Mouse (Mus musculus): ENCODE results near the gene Pde6g.

Gene Pde6g

DNA sequence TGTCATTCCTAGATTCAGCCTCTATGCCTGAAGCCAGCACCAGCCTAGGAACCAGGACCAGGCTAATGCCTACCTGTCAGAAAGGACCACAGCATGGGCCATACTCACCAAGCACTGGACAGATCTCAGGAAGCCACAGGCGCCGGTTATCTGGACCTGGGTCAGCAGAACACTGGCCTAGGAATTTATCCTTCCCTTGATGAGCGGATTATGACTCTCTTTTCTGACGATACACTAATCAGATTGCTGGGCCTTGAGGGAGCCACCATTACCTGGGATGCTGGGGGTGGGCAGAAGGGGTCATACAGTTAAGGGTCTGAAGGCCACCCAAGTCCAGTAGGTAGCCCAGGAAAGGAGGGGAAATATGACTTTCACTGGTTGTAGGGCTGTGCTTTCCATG, at the start of gene Pde6g:
Gene Pde6g, minus strand, starts transcription at position 195 of the 400 bp plus-strand sequence.
- DNase-seq (ENCODE audit: low spot score in 2 of 2) = no peak

DNA sequence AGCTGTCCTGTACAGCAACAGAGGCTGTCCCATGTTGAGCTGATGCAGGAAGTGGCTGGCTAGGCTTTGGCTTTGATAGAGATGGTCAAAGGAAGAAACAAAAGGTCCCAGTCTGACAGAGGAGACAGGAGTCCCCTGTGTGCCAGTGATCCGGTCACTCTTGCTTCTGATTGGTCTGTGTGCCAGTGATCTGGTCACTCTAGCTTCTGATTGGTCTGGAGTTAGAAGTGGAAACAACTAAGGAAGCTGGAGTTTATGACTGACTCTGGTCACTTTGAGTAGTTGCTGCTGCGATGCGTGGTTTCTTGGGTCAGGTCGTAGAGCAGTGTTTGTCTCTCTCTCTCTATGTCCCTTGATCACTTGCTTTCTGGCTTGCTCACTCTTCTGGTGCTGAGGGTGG, 48.4 kb upstream of the Pde6g start:
- no peak for DNase-seq (ENCODE audit: low spot score in 2 of 2)

DNA sequence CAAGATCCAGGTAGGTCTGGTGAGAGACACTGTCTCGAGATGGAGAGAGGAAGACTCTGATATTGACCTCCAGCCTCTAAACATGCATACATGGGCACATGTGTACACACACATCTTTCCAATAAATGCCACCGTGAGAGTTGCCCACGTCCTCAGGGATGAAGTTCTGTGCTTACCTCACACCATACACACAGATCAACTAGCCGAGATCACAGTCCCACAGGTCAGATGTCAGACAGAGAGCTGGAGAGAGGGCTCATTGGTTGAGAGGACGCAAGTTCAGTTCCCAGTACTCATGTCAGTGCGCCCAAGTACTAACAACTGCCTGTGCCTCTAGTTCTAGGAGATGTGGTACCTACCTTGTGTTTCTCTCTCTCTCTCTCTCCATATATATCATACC, 47.7 kb upstream of the Pde6g start:
- no peak for DNase-seq (ENCODE audit: low spot score in 2 of 2)

DNA sequence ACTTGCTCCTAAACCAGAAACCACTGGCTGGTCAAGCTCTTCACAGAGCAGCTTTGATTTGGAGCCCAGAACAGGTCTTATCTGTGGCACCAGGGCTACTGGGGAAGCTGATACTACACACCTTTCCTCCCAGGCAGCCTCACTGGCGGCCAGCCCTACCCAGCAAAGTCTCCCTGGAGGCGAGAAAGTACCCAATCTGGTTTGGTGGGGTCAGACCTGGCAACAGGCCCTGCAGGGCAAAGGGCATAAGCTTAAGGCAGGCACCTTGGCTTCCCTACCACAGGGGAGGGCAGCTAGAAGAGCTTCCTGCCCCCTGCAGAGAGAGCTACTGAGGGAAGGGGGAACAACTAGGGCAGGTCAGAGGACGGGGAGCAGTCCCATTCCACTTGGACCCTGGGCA, 47.1 kb upstream of the Pde6g start:
- DNase-seq (ENCODE audit: low spot score in 2 of 2) = no peak

DNA sequence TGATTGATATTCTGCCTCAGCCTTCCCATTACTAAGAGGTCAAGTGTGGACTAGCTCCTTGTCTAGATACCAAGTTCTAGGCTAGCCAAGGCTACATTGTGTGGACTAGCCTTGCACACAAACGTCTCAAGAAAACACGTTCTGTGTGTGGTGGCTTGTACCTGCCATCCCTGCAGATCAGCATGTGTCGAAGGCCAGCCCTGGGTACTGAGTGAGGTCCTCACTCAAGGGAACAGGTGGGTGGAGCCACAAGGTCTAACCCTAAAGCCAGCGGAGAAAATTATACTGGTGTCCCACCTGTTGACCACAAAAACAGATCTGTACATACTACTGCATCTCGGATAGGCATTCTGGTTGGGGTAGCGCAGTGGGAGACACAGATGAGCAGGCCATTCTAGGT, 46.6 kb upstream of the Pde6g start:
- no peak for DNase-seq (ENCODE audit: low spot score in 2 of 2)

DNA sequence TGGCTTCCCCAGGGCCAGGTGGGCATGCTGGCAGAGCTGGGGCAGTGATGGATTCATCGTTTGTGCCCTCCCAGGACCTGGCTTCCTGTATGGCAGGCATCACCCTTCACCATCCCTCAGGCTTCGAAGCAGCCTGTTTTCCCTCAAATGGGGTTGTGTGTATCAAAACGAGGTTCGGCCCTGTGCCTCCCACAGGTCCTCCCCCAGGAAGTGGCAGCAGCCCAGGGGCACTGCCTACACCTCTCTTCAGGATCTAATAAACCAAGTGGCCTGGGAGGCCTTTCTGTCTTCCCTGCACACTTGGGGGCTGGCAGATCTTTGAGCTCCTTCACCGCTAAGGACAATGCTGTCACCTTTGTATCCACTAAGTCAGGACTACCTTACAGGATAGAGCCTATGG, 45.6 kb upstream of the Pde6g start:
- DNase-seq (ENCODE audit: low spot score in 2 of 2) = no peak

DNA sequence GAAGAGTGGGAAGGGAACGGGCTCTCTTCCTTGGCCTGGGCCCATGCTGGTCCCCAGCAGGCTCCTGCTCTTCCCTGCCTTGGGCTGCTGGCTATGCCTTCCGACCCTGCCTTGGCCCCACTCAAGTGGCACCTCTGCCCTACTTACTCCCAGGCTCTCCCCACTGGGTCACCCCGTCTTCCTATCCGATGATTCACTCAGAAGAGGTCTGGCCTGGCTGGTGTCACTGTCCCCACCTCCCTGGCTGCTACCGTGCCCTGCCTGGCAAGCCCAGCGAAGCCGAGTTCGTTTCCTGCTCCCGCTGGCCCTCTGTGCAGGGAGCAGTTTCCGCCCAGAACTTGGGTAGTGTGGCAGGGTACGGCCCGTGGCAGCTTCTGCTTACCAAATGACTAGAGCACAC, 44.9 kb upstream of the Pde6g start:
- no peak for DNase-seq (ENCODE audit: low spot score in 2 of 2)

DNA sequence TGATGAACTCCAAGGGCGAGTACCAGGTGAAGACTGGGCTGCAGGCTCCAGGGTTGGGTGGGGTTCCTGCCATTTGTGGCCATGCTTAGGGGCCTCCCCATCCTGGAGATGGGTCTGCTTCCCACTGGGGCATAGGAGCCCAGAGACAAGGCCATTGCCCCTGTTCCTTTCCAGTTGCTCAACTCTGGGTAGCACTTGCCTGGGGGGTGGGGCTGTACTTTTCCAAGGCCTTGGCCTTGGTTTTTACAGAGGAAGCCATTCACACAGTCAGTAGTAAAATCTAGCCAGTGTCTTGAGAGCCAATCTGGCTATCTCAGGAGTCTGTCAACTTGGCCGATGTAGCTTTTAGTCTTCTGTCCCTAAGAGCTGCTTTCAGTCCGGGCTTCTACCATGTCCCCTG, 44.1 kb upstream of the Pde6g start:
- DNase-seq (ENCODE audit: low spot score in 2 of 2) = no peak

DNA sequence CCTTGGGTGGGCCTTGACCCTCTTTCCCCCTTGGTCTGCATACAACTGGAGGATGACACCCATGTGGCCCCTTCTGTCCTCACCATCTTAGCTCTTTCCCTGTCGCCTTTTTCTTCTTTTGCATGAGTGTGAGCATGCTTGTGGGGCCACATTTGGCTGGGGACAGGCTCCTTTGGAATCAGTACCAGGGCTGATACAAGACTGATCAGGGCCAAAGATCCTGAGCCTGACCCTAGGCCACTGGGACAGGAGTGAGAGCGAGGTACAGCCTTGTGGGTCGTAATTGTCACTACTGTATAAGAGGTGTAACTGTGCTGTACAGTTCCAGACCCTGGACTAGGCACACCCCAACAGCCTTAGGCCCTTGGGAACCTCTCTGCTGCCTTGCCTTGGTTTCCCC, 40.6 kb upstream of the Pde6g start:
- DNase-seq (ENCODE audit: low spot score in 2 of 2) = no peak

DNA sequence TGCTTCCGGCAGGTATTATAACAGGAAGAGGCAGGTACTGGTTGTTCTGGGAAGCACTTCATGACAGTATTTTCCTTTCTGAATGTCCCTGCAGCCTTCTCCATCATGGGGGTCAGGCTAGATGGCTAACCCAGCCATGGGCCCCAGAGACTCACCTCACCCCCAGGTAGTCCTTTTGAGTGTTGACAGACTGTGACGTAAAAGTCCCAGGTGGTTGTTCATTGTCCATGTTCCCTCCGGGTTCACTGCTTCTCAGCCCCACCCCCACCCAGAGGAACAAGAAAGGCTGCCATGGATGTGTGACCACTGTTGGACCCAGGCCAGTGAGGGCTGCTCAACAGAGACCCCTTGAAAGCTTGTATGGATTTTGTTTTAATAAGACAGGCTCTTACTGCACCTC, 40.1 kb upstream of the Pde6g start:
- no peak for DNase-seq (ENCODE audit: low spot score in 2 of 2)

DNA sequence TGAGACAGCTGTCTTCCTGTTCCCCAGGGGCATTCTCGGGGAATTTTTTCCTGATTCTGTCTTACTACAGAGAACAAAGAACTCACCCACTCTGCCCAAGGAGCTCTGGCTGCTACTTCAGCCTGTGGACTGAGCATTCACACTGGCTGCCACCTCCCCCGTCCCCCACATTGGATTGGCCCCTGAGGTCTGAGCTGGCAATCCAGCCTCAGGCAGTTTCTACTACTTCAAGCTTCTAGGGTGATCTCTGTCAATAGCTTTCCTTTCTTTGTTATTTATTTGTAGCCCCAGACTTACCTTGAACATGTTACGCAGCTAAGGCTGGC, 39.5 kb upstream of the Pde6g start:
- no peak for DNase-seq (ENCODE audit: low spot score in 2 of 2)

DNA sequence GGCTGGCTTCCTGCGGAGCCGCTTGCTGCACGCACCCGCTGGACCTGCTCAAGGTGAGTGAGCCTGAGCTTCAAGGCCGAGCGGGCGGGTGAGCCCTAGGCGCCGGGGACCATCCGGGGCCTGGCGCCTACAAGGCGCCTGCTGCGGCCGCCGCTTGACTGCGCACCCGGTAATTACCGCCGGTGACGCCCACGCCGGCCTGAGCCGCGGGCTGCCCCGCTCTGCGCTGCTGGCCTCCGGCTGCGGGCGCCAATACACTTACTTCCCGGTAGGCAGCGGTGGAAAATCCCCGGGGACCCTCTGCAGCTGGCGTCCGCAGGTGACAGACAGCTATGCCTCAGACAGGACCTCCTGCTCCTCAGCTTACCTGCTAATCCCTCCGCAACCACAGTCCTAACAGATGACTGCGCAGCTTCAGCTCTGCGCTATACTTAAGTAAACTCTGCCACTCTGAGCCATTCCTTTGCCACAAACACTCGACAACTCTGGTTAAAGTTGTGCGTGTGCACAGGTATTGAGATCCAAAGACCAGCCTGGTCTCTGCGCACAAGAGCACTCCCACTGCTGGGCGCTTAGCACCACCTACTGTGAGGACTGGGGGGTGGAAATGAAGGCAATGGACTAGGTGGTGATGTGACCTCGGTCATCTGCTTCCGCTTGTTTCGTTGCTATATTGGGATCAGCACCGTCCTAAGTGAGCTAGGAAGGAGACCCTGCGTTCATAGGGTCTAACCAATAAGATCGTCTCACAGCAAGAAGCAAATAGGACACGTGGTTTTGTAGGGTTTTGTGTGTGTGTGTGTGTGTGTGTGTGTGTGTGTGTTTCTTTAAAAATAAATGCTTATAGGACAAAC, 39.0 kb upstream of the Pde6g start:
- peak in 1 of 2 experiments; percentile 38 for DNase-seq (ENCODE audit: low spot score in 2 of 2)

DNA sequence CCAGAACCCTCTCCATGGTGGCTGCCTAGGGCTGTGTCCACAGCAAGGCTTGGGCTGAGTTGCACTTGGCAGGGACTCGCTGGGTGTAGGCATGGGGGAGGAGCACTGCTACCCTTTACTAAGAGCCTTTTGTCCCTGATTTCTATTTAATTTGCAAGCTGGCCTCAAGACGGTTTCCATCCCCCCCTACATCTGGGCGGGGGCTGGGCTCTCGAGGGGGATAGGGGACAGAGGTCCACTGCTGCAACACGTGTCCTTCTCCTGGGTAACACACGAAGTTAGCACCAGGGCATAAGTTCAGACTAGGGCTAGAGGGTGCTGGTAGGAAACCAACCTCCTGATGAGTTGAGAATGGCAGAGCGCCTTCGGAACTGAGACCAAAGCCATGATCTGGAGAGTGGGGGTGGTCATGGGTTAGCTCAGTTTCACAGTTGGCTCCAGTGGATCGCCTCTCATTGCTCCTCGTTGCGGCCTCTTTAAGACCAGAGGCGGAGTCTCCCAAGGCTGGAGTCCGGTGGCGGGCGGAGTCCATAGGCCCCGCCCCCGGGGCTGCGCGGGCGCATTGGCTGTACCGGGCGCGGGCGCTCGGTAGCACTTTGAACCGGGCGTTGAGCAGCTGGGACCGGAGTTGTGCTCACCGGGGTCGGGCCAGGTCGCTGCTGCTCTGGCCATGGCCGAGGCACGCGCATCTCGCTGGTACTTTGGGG, 38.2 kb upstream of the Pde6g start, which contains the start of gene Slc25a10:
Gene Slc25a10, plus strand, starts transcription at position 524 of the 707 bp plus-strand sequence.
- DNase-seq (ENCODE audit: low spot score in 2 of 2) = peak; percentile 76 to 81

DNA sequence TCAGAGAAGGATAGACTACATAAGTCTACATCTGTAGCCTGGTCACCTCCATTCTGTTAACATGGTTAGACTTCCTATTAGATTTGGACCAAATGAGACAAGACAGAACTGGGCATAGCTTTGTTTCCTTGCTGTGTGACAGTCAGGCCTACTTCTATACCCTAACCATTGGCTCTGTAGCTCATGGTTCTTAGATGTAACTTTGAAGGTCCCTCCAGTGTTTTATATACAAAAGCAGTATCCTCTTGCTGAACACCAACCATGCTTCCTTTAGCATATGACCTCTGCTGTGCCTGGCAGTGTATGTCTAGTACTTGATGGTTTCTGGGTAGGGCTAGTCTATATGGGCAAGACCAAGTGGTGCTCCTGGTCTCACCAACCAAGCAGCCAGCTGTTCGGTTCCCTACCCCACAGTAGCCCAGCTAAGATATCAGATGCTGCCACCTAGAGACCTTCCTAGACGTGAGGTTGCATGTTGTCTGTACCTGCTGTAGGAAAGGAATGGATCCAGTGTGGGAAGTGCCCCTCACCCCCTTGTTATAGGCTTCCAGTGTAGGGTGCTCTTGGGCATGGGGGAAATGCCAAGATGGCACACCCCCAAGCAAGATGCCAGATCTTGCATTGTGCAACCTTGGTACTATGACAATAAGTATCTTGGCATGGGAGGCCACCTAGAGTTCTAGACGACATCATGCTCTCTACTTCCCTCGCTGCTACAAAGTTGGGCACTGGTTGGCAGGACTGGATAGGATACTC, 37.2 kb upstream of the Pde6g start:
- DNase-seq (ENCODE audit: low spot score in 2 of 2) = no peak

DNA sequence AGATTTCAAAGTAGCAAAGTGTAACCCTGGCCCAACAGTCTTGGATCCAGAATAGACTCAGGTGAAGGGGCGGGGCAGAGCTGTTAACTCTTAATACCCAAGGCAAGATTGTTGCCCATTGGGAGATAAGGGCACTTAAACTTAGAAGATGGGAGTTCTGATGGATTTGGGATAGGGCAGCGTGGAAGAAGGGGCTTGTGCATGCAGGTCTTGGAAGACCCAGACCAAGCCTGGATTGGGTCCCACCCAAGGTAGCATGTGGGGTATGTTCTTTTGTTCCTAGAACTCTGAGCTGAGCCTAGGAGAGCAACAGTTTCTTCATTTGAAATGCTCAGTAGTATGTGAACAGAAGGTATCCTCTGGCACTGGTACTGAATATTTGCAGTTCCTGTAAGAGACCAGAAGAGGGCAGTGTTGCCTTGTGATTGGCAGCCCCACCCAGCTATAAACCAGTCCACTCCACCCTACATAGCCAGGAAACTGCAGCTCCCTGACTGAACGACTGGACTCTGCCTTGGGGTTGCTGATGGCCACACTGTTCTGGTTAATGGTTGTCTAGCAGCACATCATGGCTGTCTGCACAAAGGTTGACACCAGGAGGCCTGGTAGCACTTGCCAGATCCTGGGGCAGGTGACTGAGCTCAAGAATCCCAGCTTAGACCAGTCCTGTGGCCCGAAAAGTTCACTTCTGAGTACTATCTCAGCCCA, 35.9 kb upstream of the Pde6g start:
- DNase-seq (ENCODE audit: low spot score in 2 of 2) = peak in 1 of 2 experiments; percentile 56

DNA sequence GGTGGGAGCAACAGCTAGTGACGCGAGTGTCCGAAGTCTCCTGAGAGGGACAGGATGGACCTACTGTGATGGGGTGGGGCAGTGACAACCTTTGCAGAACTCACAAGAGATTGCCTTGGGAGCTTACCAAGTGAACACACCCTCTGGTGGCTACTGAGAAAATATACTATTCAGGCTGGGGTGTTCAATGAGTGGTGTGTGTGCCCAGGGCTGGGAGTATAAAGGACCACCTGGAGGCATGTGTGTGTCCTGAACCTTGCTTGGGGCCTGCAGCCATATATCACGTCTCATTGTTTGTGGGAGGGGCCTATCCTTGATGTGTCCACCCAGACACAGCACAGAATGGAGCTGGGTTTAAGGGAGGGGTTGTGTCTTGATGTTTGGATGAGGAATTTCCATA, 35.2 kb upstream of the Pde6g start:
- DNase-seq (ENCODE audit: low spot score in 2 of 2) = no peak

DNA sequence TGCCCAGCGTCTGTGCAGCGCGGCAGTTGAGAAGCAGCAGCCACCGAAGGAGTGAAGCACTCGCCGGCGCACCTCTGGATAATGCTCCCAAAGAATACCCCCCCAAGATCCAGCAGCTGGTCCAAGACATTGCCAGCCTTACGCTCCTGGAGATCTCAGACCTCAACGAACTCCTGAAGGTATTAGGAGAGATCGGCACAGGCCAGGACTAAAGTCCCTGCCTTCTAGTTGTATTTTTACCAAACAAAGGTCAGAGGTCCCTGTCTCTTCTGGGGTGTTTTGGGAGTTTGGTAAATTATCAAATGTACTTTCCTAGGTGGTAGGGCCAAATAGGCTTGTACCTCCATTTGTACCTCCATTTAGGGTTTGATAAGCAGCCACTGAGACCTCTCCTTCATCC, 32.0 kb upstream of the Pde6g start:
- no peak for DNase-seq (ENCODE audit: low spot score in 2 of 2)

DNA sequence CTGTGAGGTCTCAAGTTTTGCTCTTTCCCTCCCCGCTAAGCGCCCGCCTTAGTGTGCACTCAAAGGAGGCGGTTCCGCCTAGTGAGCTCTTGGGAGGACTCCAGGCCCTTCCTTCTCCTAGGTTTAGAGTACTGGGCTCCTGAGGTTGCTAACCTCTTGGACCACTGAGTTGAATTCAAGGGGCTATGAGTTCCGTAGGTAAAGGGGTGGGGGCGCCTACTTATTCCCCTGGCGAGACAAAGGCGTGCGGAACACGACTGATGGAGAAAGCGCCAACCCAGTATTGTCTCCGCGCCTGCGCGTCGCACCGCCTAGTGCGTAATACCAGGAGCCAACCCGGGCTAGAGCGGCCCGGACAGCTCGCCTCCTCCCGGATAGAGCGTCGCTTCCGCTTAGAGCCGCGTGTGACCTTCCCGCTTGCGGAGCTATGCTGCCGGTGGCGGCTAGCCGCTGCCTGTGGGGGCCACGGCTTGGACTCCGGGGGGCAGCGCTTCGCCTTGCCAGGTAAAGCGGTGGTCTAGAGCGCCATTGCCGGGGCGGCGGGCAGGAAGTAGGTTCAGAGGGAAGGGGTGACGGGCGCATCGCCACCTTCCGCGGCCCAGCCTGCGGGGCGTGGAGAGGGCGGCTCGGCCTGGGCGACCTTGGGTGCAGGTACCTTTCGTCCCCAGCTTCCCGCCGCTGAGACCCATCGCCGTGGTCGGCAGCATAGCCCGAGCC, 31.1 kb upstream of the Pde6g start, which contains the start of gene Mrpl12:
Gene Mrpl12, plus strand, starts transcription at position 349 of the 717 bp plus-strand sequence.
- DNase-seq (ENCODE audit: low spot score in 2 of 2) = peak; percentile 74 to 79

DNA sequence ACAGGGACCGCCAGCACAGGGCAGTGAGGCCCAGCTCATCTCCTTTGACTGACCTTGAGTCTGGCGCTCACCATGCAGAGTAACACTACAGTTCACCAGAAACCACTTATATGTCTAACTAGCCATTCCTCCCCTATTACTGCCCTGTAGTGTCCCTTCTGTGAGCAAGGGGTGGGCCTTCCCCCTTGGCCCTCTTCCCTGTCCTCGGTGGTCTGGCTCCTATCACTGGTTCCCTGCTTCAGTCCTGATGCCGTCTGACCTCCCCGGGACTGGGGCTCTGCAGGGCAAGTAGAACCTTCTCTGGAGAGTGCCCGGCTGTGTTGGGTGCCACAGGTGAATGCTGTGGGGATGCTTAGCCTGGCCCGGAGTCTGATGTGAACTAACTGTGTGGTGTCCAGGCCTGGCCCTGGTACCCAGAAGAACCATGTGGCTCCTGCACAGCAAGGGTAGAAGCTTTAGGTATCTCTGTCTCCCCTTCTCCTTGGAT, 30.2 kb upstream of the Pde6g start:
- DNase-seq (ENCODE audit: low spot score in 2 of 2) = no peak

DNA sequence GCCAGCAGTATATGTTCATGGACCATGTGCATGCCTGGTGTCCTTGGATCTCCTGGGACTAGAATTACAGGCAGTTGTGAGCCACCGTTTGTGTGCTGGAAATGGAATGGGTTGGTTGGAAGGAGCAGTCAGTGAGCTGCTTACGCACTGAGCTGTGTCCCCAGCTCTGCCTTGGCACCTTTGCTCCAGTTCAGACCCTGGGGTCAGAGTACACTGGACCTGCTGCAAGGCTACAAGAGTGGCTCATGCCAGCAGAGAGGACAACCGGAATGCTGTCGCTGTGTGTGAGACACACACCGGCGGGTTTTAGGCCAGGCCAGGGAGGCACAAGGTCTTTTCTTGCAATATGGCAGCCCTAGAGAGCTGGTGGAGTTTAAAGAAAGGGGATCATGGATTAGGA, 18.8 kb upstream of the Pde6g start:
- DNase-seq (ENCODE audit: low spot score in 2 of 2) = no peak

DNA sequence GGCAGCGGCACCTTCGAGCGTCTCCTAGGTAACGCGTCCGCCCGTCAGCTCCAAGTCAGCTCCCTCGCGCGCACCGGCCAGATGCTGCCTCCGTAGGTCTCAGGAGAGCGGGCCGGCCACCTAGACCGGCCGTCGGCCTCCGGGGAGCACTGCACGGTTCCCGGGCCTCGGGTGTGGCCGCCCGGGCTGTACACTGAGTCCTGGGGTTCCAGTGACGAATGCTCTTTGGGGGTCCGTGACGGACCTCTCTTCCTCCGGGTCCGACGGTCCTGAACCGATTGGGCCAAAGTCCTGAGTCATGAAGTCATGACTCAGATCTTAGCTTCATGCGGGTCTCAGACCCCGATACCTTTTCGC, 14.4 kb upstream of the Pde6g start:
- no peak for DNase-seq (ENCODE audit: low spot score in 2 of 2)

Measured in spleen, postnatal 14 days (tissue).